Mouse (Mus musculus) cerebral cortex, adult 2 months (tissue): ENCODE data around the gene Znhit1.

Experiments used
- WGBS: fragments of 180-500 bp; shearing (Covaris S2); methylation state at CpG from one replicate; pipeline ENCODE4 v1.1.7; 2018; 5-methylcytosine and 5-hydroxymethylcytosine counted together

The Znhit1 gene

GRCm38 (mm10) chr5:136987934-136988271, at the start of gene Znhit1:
Gene Znhit1 (minus strand): TSS chr5:136988021.
- WGBS, result 4% methylated on average over 12 of the region's 12 CpGs

DNA sequence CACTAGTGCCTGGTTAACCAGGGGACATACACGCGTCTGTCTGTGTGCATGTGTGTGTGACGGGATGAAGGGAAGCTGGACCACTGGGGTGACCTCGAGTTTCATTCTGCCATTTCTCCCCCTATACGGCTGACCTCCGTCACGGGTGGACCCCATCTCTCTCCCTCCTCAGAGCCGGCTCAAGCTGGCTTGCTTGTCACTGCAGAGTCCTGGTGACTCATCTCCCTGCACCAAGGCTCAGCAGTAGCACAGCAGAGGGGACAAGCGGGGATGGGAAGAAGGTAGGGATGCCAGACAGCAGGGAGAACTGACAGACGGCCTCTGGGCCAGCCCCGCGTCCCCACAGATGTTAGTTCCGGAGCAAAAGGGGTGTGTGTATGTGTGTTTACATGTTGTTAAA, 48.4 kb upstream of the Znhit1 start:
- 54% methylated on average over 13 of the region's 13 CpGs for WGBS

- WGBS, result 1% methylated on average over 46 of the region's 49 CpGs
Observed at GRCm38 (mm10) chr5:137032641-137033074, 44.8 kb upstream of the Znhit1 start.

DNA sequence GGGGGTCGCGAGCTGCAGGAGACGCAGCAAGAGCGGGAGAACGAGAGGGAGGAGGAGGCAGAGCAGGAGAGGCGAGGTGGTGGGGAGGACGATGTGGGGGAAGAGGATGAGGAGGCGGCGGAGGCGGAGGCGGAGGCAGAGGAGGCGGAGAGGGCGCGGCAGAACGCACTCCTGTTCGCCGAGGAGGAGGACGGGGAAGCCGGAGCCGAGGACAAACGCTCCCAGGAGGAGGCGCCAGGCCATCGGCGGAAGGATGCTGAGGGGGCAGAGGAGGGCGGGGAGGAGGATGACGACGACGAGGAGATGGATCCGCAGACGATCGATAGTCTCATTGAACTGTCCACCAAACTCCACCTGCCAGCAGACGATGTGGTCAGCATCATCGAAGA, 44.2 kb upstream of the Znhit1 start:
- under 1% methylated on average over 33 of the region's 33 CpGs for WGBS

DNA sequence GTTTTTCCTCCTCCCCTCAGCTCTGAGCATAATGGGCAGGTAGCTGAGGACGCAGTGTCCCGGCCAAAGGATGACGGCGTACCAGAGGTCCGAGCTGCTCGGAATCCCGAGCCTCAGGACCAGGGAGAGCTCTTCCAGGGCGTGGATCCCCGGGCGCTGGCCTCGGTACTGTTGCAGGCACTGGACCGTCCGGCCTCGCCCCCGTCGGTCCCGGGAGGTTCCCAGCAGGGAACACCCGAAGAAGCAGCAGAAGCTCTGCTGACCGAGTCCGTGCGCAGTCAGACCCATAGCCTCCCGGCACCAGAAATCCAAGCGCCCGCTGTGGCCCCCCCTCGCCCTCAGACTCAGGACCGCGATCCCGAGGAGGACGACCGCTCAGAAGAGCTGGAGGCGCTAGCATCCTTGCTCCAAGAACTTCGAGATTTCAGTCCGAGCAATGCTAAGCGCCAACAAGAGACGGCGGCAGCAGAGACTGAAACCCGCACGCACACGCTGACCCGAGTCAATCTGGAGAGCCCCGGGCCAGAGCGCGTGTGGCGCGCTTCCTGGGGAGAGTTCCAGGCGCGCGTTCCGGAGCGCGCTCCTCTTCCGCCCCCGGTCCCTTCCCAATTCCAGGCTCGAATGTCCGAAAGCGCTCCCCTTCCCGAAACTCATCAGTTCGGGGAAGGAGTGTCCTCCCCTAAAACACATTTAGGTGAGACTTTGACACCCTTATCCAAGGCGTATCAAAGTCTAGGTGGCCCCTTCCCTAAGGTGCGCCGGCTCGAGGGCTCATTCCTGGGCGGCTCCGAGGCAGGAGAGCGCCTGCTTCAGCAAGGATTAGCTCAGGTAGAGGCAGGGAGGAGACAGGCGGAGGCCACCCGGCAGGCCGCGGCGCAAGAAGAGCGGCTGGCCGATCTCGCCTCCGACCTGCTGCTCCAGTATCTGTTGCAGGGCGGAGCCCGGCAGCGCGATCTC, 43.5 kb upstream of the Znhit1 start:
- WGBS, result under 1% methylated on average over 78 of the region's 78 CpGs

- 9% methylated on average over 22 of the region's 22 CpGs for WGBS
Observed at GRCm38 (mm10) chr5:137030416-137030810, 42.6 kb upstream of the Znhit1 start.

DNA sequence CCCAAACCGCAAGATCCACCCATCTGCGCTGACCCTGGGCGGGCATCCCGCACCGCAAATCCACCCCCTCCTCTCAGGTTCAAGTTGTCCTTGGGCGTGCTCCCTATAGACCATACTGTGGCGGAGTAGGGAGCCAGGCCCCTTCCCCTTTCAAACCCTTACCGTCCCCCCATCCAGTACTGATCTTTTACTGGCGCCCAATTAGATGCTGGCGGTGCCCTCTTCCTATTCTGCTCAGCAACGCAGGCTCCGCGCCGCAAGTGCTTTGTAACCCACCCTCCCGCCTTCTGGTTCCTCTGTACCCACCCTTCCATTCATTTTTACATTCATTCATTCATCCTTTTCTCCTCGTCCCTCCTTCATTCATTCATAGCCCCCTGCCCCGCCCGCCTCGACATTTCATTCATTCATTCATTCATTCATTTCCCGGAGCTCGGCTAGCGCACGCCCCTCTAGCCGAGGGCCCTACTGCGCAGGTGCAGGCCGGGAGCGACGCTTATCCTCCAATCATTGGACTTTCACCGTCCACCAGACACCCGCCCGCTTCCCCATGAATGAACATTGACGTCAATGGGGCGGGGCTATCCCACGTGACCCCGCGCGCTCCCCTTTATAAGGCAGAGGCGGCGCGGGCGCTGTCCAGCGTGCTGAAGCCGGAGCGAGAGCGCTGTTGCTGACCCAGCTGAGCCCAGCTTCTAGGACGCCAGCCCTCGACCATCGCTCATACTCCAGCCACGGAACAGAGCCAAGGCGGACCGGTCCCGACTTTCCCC, 42.0 kb upstream of the Znhit1 start:
- under 1% methylated on average over 52 of the region's 52 CpGs for WGBS

DNA sequence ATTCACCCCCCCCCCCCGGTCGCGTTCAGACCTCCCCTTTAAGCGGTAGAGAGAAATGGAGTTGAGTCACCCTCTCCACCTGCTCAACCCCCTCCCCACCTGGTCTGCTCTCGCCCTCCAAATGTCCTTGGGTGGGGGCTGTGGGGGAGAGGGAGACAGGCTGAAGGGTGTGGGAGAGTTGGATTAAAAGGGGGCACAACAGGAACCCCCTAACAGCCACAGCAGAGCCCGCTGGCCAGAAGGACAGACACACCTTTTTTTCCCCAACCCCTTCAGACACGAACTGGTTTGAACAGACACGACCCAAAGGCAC, 41.4 kb upstream of the Znhit1 start:
- 3% methylated on average over 8 of the region's 8 CpGs for WGBS

- 2% methylated on average over 29 of the region's 29 CpGs for WGBS
Observed at GRCm38 (mm10) chr5:137028561-137029272, 40.9 kb upstream of the Znhit1 start.

GRCm38 (mm10) chr5:137026092-137026491, 38.3 kb upstream of the Znhit1 start, which contains the start of gene Vgf:
Gene Vgf (plus strand): TSS chr5:137026392.
- 19% methylated on average over 4 of the region's 4 CpGs for WGBS

- under 1% methylated on average over 23 of the region's 23 CpGs for WGBS
Observed at GRCm38 (mm10) chr5:137025132-137025531, 37.3 kb upstream of the Znhit1 start.

GRCm38 (mm10) chr5:137024318-137024717, 36.5 kb upstream of the Znhit1 start:
- 43% methylated on average over 3 of the region's 3 CpGs for WGBS

- 87% methylated on average over 3 of the region's 3 CpGs for WGBS
Observed at GRCm38 (mm10) chr5:137015913-137016312, 28.1 kb upstream of the Znhit1 start.

GRCm38 (mm10) chr5:137012401-137012950, 24.7 kb upstream of the Znhit1 start:
- 62% methylated on average over 15 of the region's 15 CpGs for WGBS

DNA sequence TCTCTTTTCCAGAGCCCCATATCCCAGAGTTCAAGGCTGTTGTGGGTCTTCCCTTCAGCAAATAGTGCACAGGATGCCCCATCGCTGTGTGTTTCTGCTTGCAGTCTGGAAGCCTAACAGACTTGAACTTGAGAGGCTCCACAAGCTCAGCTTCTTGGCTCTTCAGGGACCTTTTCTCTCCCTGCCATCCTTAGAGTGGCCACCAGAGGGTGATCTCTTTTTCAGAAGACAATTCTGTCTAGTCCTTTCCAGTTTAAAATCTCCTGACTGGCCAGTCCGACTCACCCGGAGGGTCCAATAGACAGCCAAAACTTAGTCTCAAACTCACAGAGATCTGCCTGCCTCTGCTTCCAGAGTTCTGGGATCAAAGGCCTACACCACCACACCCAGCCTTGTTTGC, 22.2 kb upstream of the Znhit1 start:
- WGBS, result 15% methylated on average over 3 of the region's 3 CpGs

GRCm38 (mm10) chr5:137007276-137007675, 19.5 kb upstream of the Znhit1 start:
- WGBS, result 67% methylated on average over 8 of the region's 8 CpGs

DNA sequence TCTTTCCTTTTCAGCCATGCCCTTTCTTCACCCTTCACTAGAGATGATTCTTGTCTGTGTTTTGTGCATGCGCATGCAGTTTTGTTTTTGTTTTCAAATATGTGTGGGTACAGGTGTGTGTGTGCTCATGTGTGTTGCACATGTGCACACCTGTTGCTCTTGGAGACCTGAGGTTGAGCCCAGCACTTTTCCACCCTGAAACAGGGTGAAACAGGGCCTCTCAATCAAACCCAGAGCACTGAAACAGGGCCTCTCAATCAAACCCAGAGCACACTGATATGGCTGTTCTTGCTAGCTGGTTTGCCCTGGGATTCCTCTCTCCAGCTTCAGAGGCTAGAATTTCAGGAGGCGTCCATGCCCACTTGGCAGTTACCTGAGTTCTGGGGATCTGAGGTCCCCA, 12.8 kb upstream of the Znhit1 start:
- 91% methylated on average over 2 of the region's 2 CpGs for WGBS

GRCm38 (mm10) chr5:136999449-136999848, 11.6 kb upstream of the Znhit1 start:
- WGBS, result 79% methylated on average over 5 of the region's 5 CpGs

DNA sequence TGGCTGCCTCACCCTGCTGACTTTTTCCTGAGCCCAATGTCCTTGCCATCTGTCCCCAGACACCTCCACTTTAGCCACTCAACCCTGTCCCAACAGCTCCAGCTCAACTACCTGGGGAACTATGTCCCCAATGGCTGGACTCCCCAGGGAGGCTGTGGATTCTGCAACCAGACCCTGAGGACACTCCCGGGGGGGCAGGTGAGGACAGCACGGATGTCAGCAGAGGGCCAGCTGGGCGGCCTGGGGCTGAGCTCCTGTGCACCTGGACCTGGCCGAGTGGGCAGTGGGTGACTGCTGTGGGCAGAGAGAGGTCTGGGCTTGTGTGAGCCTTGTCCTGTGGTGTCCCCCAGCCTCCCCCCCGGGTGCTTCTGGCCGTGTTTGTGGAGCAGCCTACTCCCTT, 2.0 kb upstream of the Znhit1 start:
- WGBS, result 88% methylated on average over 6 of the region's 6 CpGs

DNA sequence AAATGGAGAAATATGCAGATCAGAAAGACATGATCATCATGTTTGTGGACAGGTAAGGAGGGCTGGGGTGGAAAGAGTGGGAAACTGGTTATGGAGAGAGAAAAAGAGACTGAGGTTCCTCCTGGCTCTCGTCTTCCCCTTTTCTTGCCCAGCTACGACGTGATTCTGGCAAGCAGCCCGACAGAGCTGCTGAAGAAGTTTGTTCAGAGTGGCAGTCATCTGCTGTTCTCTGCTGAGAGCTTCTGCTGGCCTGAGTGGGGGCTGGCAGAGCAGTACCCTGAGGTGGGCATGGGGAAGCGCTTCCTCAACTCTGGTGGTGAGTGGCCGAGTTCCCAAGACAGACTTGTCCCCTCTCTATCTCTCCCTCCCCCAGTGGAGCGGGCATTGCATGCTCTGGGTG, 599 bp upstream of the Znhit1 start:
- WGBS, result 49% methylated on average over 7 of the region's 7 CpGs

- 1% methylated on average over 67 of the region's 67 CpGs for WGBS
Observed at GRCm38 (mm10) chr5:136987138-136987933, 485 bp downstream of the Znhit1 start.
